Mouse (Mus musculus) adrenal gland, postnatal 36 days (tissue): ENCODE results near the gene Skiv2l. TPM values are rescaled to one million over a fixed set of nuclear protein-coding genes. Genes with fewer than 3 reads are reported as not detected.

Experiments
- microRNA-seq: library from miRNA; unstranded; fragments of <30 nt; microRNA quantifications from one replicate; pipeline ENCODE4 v1.2.0, GENCODE M21; 2021
- total RNA-seq, 2 experiments: library from RNA; stranded (reverse); gene quantifications; 2 replicates each; pipeline ENCODE4 v1.2.3; 2021

The Skiv2l gene
- total RNA-seq, 2 experiments from 2014 or later: 59.5 to 59.9 TPM

Small RNA genes lying within 50 kb of the gene (microRNA-seq; reads per million reads assigned to microRNA genes)
- gene Mir6970 (1.00 reads per million), gene Mir6971 (2.7 reads per million, percentile 5 among the genes with 10 or more reads in this experiment), gene Mir6972 (not detected)

Other genes with a start within 250 kb of the Skiv2l start
- gene Rnf5, start 246.5 kb downstream of the Skiv2l start, total RNA-seq: 10 to 100 TPM; 67.7 to 86.5 TPM
- gene Agpat1, start 245.9 kb downstream of the Skiv2l start, total RNA-seq: 100 to 1,000 TPM in 1 of 2 experiments, 10 to 100 TPM in 1; 99.4 to 109 TPM
- gene Egfl8, start 234.2 kb downstream of the Skiv2l start, total RNA-seq: 1 to 10 TPM; 2.9 to 4.6 TPM
- gene Ppt2, start 221.7 kb downstream of the Skiv2l start, total RNA-seq: 10 to 100 TPM; 57.8 to 70.0 TPM
- 10 to 100 TPM in 1 of 2 experiments, 1 to 10 TPM in 1; 5.0 to 14.3 TPM for gene Prrt1, start 220.7 kb downstream of the Skiv2l start, total RNA-seq
- gene Fkbpl, start 205.4 kb downstream of the Skiv2l start, total RNA-seq: 10 to 100 TPM; 12.7 to 15.8 TPM
- gene Atf6b, start 203.1 kb downstream of the Skiv2l start, total RNA-seq: 10 to 100 TPM; 45.7 to 58.8 TPM
- gene Tnxb, start 179.7 kb downstream of the Skiv2l start, total RNA-seq: 10 to 100 TPM; 26.9 to 34.3 TPM
- gene C4b, start 106.3 kb downstream of the Skiv2l start, total RNA-seq: 100 to 1,000 TPM; 140 to 152 TPM
- gene Cyp21a1, start 45.6 kb downstream of the Skiv2l start, total RNA-seq: 1,000 to 10,000 TPM; 6,006 to 9,312 TPM
- 10 to 100 TPM; 35.8 to 57.5 TPM for gene Stk19, start 13.3 kb downstream of the Skiv2l start, total RNA-seq
- gene Dxo, start 13.2 kb downstream of the Skiv2l start, total RNA-seq: 10 to 100 TPM; 66.9 to 67.3 TPM
- 10 to 100 TPM; 52.6 to 53.4 TPM for gene Nelfe, start 181 bp upstream of the Skiv2l start, total RNA-seq
- 10 to 100 TPM; 11.4 to 20.9 TPM for gene Cfb, start 12.3 kb upstream of the Skiv2l start, total RNA-seq
- 10 to 100 TPM; 10.4 to 17.4 TPM for gene Zbtb12, start 29.3 kb upstream of the Skiv2l start, total RNA-seq
- not detected for gene Gm20547, start 31.8 kb upstream of the Skiv2l start, total RNA-seq
- gene C2, start 48.1 kb upstream of the Skiv2l start, total RNA-seq: 100 to 1,000 TPM in 1 of 2 experiments, 10 to 100 TPM in 1; 85.2 to 119 TPM
- gene Ehmt2, start 48.3 kb upstream of the Skiv2l start, total RNA-seq: 100 to 1,000 TPM; 124 to 143 TPM
- 1 to 10 TPM in 1 of 2 experiments, under 1 TPM in 1; 0.83 to 1.7 TPM for gene Slc44a4, start 64.3 kb upstream of the Skiv2l start, total RNA-seq
- gene Neu1, start 81.0 kb upstream of the Skiv2l start, total RNA-seq: 10 to 100 TPM; 25.4 to 27.4 TPM
- 100 to 1,000 TPM in 1 of 2 experiments, 10 to 100 TPM in 1; 80.1 to 206 TPM for gene Hspa1b, start 109.0 kb upstream of the Skiv2l start, total RNA-seq
- gene Gm20481, start 119.7 kb upstream of the Skiv2l start, total RNA-seq: not detected
- gene Hspa1a, start 121.9 kb upstream of the Skiv2l start, total RNA-seq: 10 to 100 TPM; 36.0 to 86.1 TPM
- gene Hspa1l, start 122.5 kb upstream of the Skiv2l start, total RNA-seq: under 1 TPM; 0.20 to 0.36 TPM
- gene Lsm2, start 131.7 kb upstream of the Skiv2l start, total RNA-seq: 10 to 100 TPM; 35.2 to 35.5 TPM
- 10 to 100 TPM; 61.5 to 62.9 TPM for gene Vars, start 150.8 kb upstream of the Skiv2l start, total RNA-seq
- gene Vwa7, start 166.4 kb upstream of the Skiv2l start, total RNA-seq: under 1 TPM; 0.53 to 0.59 TPM
- 1 to 10 TPM in 1 of 2 experiments, under 1 TPM in 1; 0.82 to 1.3 TPM for gene Sapcd1, start 177.8 kb upstream of the Skiv2l start, total RNA-seq
- gene Msh5, start 196.5 kb upstream of the Skiv2l start, total RNA-seq: 1 to 10 TPM in 1 of 2 experiments, under 1 TPM in 1; 0.95 to 1.6 TPM
- gene Clic1, start 199.8 kb upstream of the Skiv2l start, total RNA-seq: 100 to 1,000 TPM in 1 of 2 experiments, 10 to 100 TPM in 1; 83.6 to 109 TPM
- gene Ddah2, start 208.8 kb upstream of the Skiv2l start, total RNA-seq: 10 to 100 TPM; 16.1 to 18.2 TPM
- under 1 TPM in 1 of 2 experiments, not detected in 1; 0.56 TPM for gene Ly6g6c, start 215.2 kb upstream of the Skiv2l start, total RNA-seq
- not detected for gene Mpig6b, start 216.0 kb upstream of the Skiv2l start, total RNA-seq
- gene Ly6g6e, start 226.7 kb upstream of the Skiv2l start, total RNA-seq: under 1 TPM in 1 of 2 experiments, not detected in 1; 0.50 TPM
- gene Ly6g6d, start 227.9 kb upstream of the Skiv2l start, total RNA-seq: under 1 TPM in 1 of 2 experiments, not detected in 1; 0.43 TPM
- gene Ly6g6f, start 235.4 kb upstream of the Skiv2l start, total RNA-seq: not detected
- 10 to 100 TPM; 73.9 to 89.4 TPM for gene Abhd16a, start 239.1 kb upstream of the Skiv2l start, total RNA-seq